Mouse (Mus musculus) liver, adult 2 months (tissue): Measurements from ENCODE around the gene Mlx.

Experiments
- CTCF ChIP-seq: fragments of 200-500 bp; IDR thresholded peaks from 2 replicates; pipeline ENCODE4 v1.5.1; 2011; ENCODE audit warnings: low read depth, low read length, control low read depth
- POLR2A ChIP-seq: fragments of 200-500 bp; IDR thresholded peaks from 2 replicates; pipeline ENCODE4 v1.6.1; 2011; ENCODE audit warnings: low read length, control low read depth; ENCODE audit not compliant: insufficient read depth; ENCODE audit errors: extremely low read depth

DNA sequence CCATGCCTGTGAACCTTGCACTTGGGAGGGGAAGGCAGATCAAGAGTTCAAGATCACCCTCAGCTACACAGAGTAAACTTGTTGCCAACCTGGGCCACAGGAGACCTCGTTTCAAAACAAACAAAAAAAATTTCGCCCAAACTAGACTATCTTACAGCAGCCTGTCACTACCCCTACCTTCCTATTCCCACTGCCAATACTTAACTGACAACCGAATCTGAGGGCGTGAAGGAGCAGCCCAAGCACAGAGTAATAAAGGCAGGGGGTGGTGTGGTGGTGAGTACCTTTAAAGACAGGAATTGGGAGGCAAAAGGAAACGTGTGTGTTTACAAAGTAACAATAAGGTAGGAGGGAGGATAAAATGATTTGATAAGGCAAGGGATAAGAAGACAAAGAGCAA lies 23.6 kb downstream of the Mlx start:
- TF ChIP-seq CTCF (no peak), POLR2A (no peak)
